Mouse (Mus musculus): ENCODE measurements at regions not wholly inside any gene's neighbourhood (a gene's known extent, or its start where the extent isn't known, plus 50 kb on each side); places are given as distances from the start of the nearest gene placed in this dataset.

DNA sequence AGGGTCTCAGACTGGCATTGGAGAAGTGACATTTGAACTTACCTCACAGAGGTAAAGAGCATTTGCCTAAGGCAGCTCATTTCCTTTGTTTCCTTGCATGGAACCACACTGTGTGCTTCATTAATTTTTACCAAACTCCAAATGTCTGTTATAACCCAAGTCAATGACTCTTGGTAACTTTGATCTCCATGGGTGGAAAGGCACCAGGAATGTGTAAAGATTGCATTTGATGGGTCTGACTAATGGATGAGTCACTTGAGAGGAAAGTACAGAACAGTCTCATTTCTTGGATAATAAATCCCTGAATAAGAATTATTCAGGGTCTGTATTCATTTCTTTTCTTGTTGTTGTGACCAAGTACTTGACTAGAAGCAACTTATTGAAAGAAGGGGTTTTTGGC, 97.3 kb upstream of the Rab11fip2 start:
- no peaks in the 10 kb centered on the region for H3K27me3 ChIP-seq (ENCODE audit: control insufficient read depth, insufficient read depth, low read length)

GRCm38 (mm10) chr19:60032667-60033066, 89.2 kb upstream of the Rab11fip2 start:
- Histone ChIP-seq H3K9me3 (ENCODE audit: control insufficient read depth, low read length) (no peaks in the 10 kb centered on the region), H3K36me3 (replicated peaks; ENCODE audit: control insufficient read depth, insufficient read depth, low read depth) (no peaks in the 10 kb centered on the region), H3K27me3 (ENCODE audit: control insufficient read depth, insufficient read depth, low read length) (no peaks in the 10 kb centered on the region), H3K4me1 (replicated peaks; ENCODE audit: control insufficient read depth in 2 of 2, insufficient read depth in 2 of 2, low read length in 1 of 2) (no peaks in the 10 kb centered on the region), H3K9ac (replicated peaks) (no peak overlapping the region), H3K4me2 (ENCODE audit: low read depth) (no peak overlapping the region), H3K27ac (no peak overlapping the region), H3K4me3 (ENCODE audit: insufficient read depth in 1 of 2, low read depth in 2 of 2, low read length in 2 of 2) (no peak overlapping the region)
- TF ChIP-seq CTCF (IDR thresholded peaks at IDR 0.05; ENCODE audit: low read depth) (no peak), EP300 (IDR thresholded peaks at IDR 0.05; ENCODE audit: low read depth) (0 out of 2 replicates have a peak, but pooled peaks have one; percentile 17)
- 24% methylated on average over 2 of the region's 2 CpGs for WGBS (ENCODE audit: insufficient replicate concordance)
- DNase-seq (ENCODE audit: low read depth in 3 of 3, low spot score in 3 of 3): peak in 1 of 3 experiments; percentile 7
- ATAC-seq (ENCODE audit: insufficient read depth): peak; percentile 57; the same call in 1 of the 2 replicates

More for the DNA sequence above, 97.3 kb upstream of the Rab11fip2 start:
- H3K4me3 ChIP-seq (ENCODE audit: insufficient read depth in 1 of 2, low read depth in 2 of 2, low read length in 2 of 2): no peak overlapping the region
- no peak overlapping the region for H3K4me2 ChIP-seq (ENCODE audit: low read depth)
- H3K4me1 ChIP-seq (replicated peaks; ENCODE audit: control insufficient read depth in 2 of 2, insufficient read depth in 2 of 2, low read length in 1 of 2): no peaks in the 10 kb centered on the region
- no peaks in the 10 kb centered on the region for H3K9me3 ChIP-seq (ENCODE audit: control insufficient read depth, low read length)
- H3K27ac ChIP-seq: no peak overlapping the region
- no peak for TF ChIP-seq CTCF (IDR thresholded peaks at IDR 0.05; ENCODE audit: low read depth)
- no peak for TF ChIP-seq EP300 (IDR thresholded peaks at IDR 0.05; ENCODE audit: low read depth)
- no peak overlapping the region for H3K9ac ChIP-seq (replicated peaks)
- DNase-seq (ENCODE audit: low read depth in 3 of 3, low spot score in 3 of 3): no peak
- no peak for ATAC-seq (ENCODE audit: insufficient read depth)
- no peaks in the 10 kb centered on the region for H3K36me3 ChIP-seq (replicated peaks; ENCODE audit: control insufficient read depth, insufficient read depth, low read depth)

DNA sequence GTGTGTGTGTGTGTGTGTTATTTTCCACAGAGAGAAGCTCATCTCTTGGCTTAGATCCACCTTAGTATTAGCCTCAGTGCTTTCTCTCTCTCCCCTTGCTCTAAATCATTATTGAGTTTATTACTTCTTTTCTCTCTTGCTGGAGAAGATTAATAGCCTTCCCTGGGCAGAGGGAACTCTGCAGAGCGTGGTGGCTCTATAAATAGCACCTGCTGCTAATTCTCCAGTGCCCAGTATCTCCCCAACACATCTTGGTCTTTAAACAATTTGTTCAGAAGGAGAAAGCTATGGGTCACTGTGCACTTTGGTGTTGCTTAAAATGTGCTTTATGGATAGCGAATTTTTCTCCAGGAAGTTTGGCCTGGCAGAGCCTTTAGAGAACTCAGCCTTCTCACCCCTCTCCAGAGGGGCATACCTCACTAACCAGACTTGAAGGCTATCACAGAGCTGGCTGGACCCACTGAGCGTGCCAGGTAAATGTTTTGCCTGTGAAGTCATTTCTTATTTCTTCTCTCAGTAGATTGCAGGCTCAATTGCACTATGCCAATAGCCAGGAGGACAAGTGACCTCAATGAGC, 86.8 kb upstream of the Rab11fip2 start:
- Histone ChIP-seq H3K36me3 (replicated peaks; ENCODE audit: control insufficient read depth, insufficient read depth, low read depth) (no peaks in the 10 kb centered on the region), H3K27ac (no peak overlapping the region), H3K9me3 (ENCODE audit: control insufficient read depth, low read length) (no peaks in the 10 kb centered on the region), H3K4me1 (replicated peaks; ENCODE audit: control insufficient read depth in 2 of 2, insufficient read depth in 2 of 2, low read length in 1 of 2) (no peaks in the 10 kb centered on the region), H3K9ac (replicated peaks) (no peak overlapping the region), H3K27me3 (ENCODE audit: control insufficient read depth, insufficient read depth, low read length) (no peaks in the 10 kb centered on the region), H3K4me3 (ENCODE audit: insufficient read depth in 1 of 2, low read depth in 2 of 2, low read length in 2 of 2) (no peak overlapping the region), H3K4me2 (ENCODE audit: low read depth) (no peak overlapping the region)
- TF ChIP-seq EP300 (IDR thresholded peaks at IDR 0.05; ENCODE audit: low read depth) (no peak), CTCF (IDR thresholded peaks at IDR 0.05; ENCODE audit: low read depth) (no peak)
- 42% methylated on average over 3 of the region's 3 CpGs for whole genome bisulfite sequencing (ENCODE audit: insufficient replicate concordance)
- ATAC-seq (ENCODE audit: insufficient read depth) (no peak), DNase-seq (ENCODE audit: low read depth in 3 of 3, low spot score in 3 of 3) (no peak)

DNA sequence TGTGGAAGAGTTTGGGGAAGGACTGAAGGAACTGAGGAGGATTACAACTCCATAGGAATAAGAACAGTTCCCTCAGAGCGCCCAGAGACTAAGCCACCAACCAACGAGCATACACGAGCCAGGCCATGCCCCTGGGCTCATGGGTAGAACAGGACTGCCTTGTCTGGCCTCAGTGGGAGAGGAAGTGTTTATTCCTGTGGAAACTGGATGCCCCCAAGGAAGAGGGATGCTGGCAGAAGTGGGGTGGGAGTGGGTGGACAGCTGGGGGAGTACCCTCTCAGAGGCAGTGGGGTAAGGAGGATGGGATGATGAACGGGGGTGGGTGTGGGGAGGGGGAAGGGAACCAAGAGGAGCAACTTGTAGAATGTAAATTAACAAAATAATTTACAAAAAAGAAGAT, 86.3 kb upstream of the Rab11fip2 start:
- ATAC-seq (ENCODE audit: insufficient read depth): no peak
- H3K36me3 ChIP-seq (replicated peaks; ENCODE audit: control insufficient read depth, insufficient read depth, low read depth): no peaks in the 10 kb centered on the region
- no peak for DNase-seq (ENCODE audit: low read depth in 3 of 3, low spot score in 3 of 3)
- H3K4me3 ChIP-seq (ENCODE audit: insufficient read depth in 1 of 2, low read depth in 2 of 2, low read length in 2 of 2): no peak overlapping the region
- H3K27ac ChIP-seq: no peak overlapping the region
- H3K4me2 ChIP-seq (ENCODE audit: low read depth): no peak overlapping the region
- H3K9ac ChIP-seq (replicated peaks): no peak overlapping the region
- no peaks in the 10 kb centered on the region for H3K27me3 ChIP-seq (ENCODE audit: control insufficient read depth, insufficient read depth, low read length)
- no peaks in the 10 kb centered on the region for H3K4me1 ChIP-seq (replicated peaks; ENCODE audit: control insufficient read depth in 2 of 2, insufficient read depth in 2 of 2, low read length in 1 of 2)
- 58% methylated on average over 4 of the region's 4 CpGs for WGBS (ENCODE audit: insufficient replicate concordance)
- no peaks in the 10 kb centered on the region for H3K9me3 ChIP-seq (ENCODE audit: control insufficient read depth, low read length)
- TF ChIP-seq EP300 (IDR thresholded peaks at IDR 0.05; ENCODE audit: low read depth) (no peak), CTCF (IDR thresholded peaks at IDR 0.05; ENCODE audit: low read depth) (no peak)

GRCm38 (mm10) chr19:60015614-60016300, 72.3 kb upstream of the Rab11fip2 start:
- H3K4me2 ChIP-seq (ENCODE audit: low read depth): no peak overlapping the region
- DNase-seq (ENCODE audit: low read depth in 3 of 3, low spot score in 3 of 3) (no peak), ATAC-seq (ENCODE audit: insufficient read depth) (no peak)
- H3K4me3 ChIP-seq (ENCODE audit: insufficient read depth in 1 of 2, low read depth in 2 of 2, low read length in 2 of 2): no peak overlapping the region
- H3K27me3 ChIP-seq (ENCODE audit: control insufficient read depth, insufficient read depth, low read length): no peaks in the 10 kb centered on the region
- no peaks in the 10 kb centered on the region for H3K36me3 ChIP-seq (replicated peaks; ENCODE audit: control insufficient read depth, insufficient read depth, low read depth)
- H3K9me3 ChIP-seq (ENCODE audit: control insufficient read depth, low read length): no peaks in the 10 kb centered on the region
- H3K9ac ChIP-seq (replicated peaks): no peak overlapping the region
- H3K4me1 ChIP-seq (replicated peaks; ENCODE audit: control insufficient read depth in 2 of 2, insufficient read depth in 2 of 2, low read length in 1 of 2): no peaks in the 10 kb centered on the region
- H3K27ac ChIP-seq: no peak overlapping the region
- 60% methylated on average over 12 of the region's 12 CpGs for WGBS (ENCODE audit: insufficient replicate concordance)
- TF ChIP-seq CTCF (IDR thresholded peaks at IDR 0.05; ENCODE audit: low read depth) (no peak), EP300 (IDR thresholded peaks at IDR 0.05; ENCODE audit: low read depth) (no peak)

Data from liver, embryonic 14.5 days (tissue).